Mouse (Mus musculus): ENCODE data around the gene Serpina3g. TPM values are rescaled to one million over a fixed set of nuclear protein-coding genes. Genes with fewer than 3 reads are reported as not detected.

The Serpina3g gene
- total RNA-seq (2023): 1 to 10 TPM in 1 of 2 experiments, under 1 TPM in 1; 0.60 to 4.0 TPM

DNA sequence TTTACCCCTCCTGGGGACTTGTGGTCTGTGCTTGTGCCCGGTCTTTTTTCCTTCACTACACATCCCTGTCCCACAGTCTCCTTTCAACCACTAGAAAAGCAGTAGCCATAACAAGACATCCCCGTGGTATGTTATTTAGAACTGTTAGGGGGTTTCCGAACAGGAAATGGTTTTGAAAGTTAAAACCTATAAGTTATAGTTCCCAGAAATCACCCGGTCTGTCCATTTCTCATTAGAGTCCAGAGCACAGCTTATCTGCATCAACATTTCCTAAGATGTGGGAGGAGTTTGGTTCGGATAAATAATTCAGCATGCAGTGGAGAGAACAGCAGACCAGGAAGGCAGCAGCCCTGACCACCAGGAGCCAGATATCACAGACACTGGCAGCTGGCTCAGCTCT, at the start of gene Serpina3g:
Gene Serpina3g, plus strand, starts transcription at position 331 of the 400 bp plus-strand sequence.

DNA sequence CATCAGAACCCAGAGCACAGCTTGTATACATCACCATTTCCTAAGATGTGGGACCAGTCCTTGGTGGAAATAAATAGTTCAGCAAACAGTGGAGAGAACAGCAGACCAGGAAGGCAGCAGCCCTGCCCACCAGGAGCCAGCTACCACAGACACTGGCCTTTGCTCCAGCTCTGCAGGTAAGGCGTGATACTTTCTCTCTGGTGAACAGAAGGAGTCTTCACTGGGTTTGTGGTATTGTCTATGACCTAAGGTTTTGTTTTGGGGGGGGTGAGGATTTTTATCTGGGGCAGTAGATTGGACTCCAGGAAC, 21.6 kb upstream of the Serpina3g start, which contains the start of gene Serpina3f:
Gene Serpina3f, plus strand, starts transcription at position 100 of the 309 bp plus-strand sequence.

DNA sequence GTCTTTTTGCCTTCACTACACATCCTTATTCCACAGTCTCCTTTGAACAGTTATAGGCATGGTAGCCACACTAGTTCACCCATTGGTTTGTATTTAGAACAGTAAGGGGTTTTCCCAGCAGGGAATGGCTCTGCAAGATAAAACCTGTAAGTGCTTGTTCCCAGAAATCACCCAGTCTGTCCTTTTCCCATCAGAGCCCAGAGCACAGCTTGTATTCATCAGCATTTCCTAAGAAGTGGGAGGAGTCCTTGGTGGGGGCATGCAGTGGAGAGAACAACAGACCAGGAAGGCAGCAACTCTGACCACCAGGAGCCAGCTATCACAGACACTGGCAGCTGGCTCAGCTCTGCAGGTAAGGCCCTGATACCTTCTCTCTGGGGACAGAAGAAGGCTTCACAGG, 26.8 kb downstream of the Serpina3g start, which contains the start of gene Serpina3i:
Gene Serpina3i, plus strand, starts transcription at position 260 of the 400 bp plus-strand sequence.

Other genes with a start within 250 kb of the Serpina3g start
- gene Serpina11, start 246.3 kb upstream of the Serpina3g start, total RNA-seq (2023): under 1 TPM in 1 of 2 experiments, not detected in 1; 0.78 TPM
- not detected for gene Serpina9, start 222.5 kb upstream of the Serpina3g start, total RNA-seq (2023)
- not detected for gene Serpina12, start 191.8 kb upstream of the Serpina3g start, total RNA-seq (2023)
- gene Serpina5, start 135.1 kb upstream of the Serpina3g start, total RNA-seq (2023): not detected
- not detected for gene Serpina3a, start 123.5 kb upstream of the Serpina3g start, total RNA-seq (2023)
- gene Serpina3b, start 108.2 kb upstream of the Serpina3g start, total RNA-seq (2023): under 1 TPM in 1 of 2 experiments, not detected in 1; 0.29 TPM
- not detected for gene Serpina3c, start 82.4 kb upstream of the Serpina3g start, total RNA-seq (2023)
- gene Serpina3f, start 21.7 kb upstream of the Serpina3g start, total RNA-seq (2023): under 1 TPM; 0.24 to 0.33 TPM
- not detected for gene Serpina3i, start 26.9 kb downstream of the Serpina3g start, total RNA-seq (2023)
- not detected for gene Serpina3j, start 78.3 kb downstream of the Serpina3g start, total RNA-seq (2023)
- not detected for gene Serpina3k, start 102.2 kb downstream of the Serpina3g start, total RNA-seq (2023)
- gene Serpina3m, start 102.2 kb downstream of the Serpina3g start, total RNA-seq (2023): not detected
- gene Serpina3n, start 170.5 kb downstream of the Serpina3g start, total RNA-seq (2023): not detected
- not detected for gene Gsc, start 237.1 kb downstream of the Serpina3g start, total RNA-seq (2023)

All from neutrophil, adult 59 days (primary cell).